Mouse (Mus musculus): Measurements from ENCODE around the gene Eme2.

- TF ChIP-seq CTCF (IDR thresholded peaks at IDR 0.05; ENCODE audit: control insufficient read depth, insufficient read depth, low read length) (no peak), POLR2A (IDR thresholded peaks at IDR 0.05; ENCODE audit: borderline replicate concordance, control insufficient read depth, low read depth, low read length) (no peak)
Observed at GRCm38 (mm10) chr17:24886932-24887271, 8.0 kb downstream of the Eme2 start.
